Mouse (Mus musculus): ENCODE measurements around the gene D930020B18Rik. TPM values are rescaled to one million over a fixed set of nuclear protein-coding genes. Genes with fewer than 3 reads are reported as not detected.

Gene D930020B18Rik
- total RNA-seq, 1 experiment from 2014 or later: not detected

- ATAC-seq (replicated peaks; ENCODE audit: insufficient number of reproducible peaks, low FRiP score, low TSS enrichment, poor library complexity, severe bottlenecking): no peak
Observed at GRCm38 (mm10) chr10:121628561-121629040, 12.8 kb upstream of the D930020B18Rik start.

GRCm38 (mm10) chr10:121634159-121634558, 7.2 kb upstream of the D930020B18Rik start:
- no peak for ATAC-seq (replicated peaks; ENCODE audit: insufficient number of reproducible peaks, low FRiP score, low TSS enrichment, poor library complexity, severe bottlenecking)

- ATAC-seq (replicated peaks; ENCODE audit: insufficient number of reproducible peaks, low FRiP score, low TSS enrichment, poor library complexity, severe bottlenecking): no peak
Observed at GRCm38 (mm10) chr10:121636276-121636675, 5.1 kb upstream of the D930020B18Rik start.

GRCm38 (mm10) chr10:121639573-121639972, 1.8 kb upstream of the D930020B18Rik start:
- no peak for ATAC-seq (replicated peaks; ENCODE audit: insufficient number of reproducible peaks, low FRiP score, low TSS enrichment, poor library complexity, severe bottlenecking)

GRCm38 (mm10) chr10:121640150-121640930, 1.0 kb upstream of the D930020B18Rik start:
- ATAC-seq (replicated peaks; ENCODE audit: insufficient number of reproducible peaks, low FRiP score, low TSS enrichment, poor library complexity, severe bottlenecking): no peak; the same call in 1 of the 2 replicates

- no peak for ATAC-seq (replicated peaks; ENCODE audit: insufficient number of reproducible peaks, low FRiP score, low TSS enrichment, poor library complexity, severe bottlenecking)
Observed at GRCm38 (mm10) chr10:121640944-121641271, 480 bp upstream of the D930020B18Rik start.

- no peak for ATAC-seq (replicated peaks; ENCODE audit: insufficient number of reproducible peaks, low FRiP score, low TSS enrichment, poor library complexity, severe bottlenecking)
Observed at GRCm38 (mm10) chr10:121642054-121642947, 913 bp downstream of the D930020B18Rik start.

- ATAC-seq (replicated peaks; ENCODE audit: insufficient number of reproducible peaks, low FRiP score, low TSS enrichment, poor library complexity, severe bottlenecking): no peak
Observed at GRCm38 (mm10) chr10:121646294-121646693, 4.9 kb downstream of the D930020B18Rik start.

- ATAC-seq (replicated peaks; ENCODE audit: insufficient number of reproducible peaks, low FRiP score, low TSS enrichment, poor library complexity, severe bottlenecking): no peak
Observed at GRCm38 (mm10) chr10:121653079-121653478, 11.7 kb downstream of the D930020B18Rik start.

GRCm38 (mm10) chr10:121655907-121656306, 14.5 kb downstream of the D930020B18Rik start:
- no peak for ATAC-seq (replicated peaks; ENCODE audit: insufficient number of reproducible peaks, low FRiP score, low TSS enrichment, poor library complexity, severe bottlenecking)

- ATAC-seq (replicated peaks; ENCODE audit: insufficient number of reproducible peaks, low FRiP score, low TSS enrichment, poor library complexity, severe bottlenecking): no peak
Observed at GRCm38 (mm10) chr10:121662711-121663110, 21.3 kb downstream of the D930020B18Rik start.

- no peak for ATAC-seq (replicated peaks; ENCODE audit: insufficient number of reproducible peaks, low FRiP score, low TSS enrichment, poor library complexity, severe bottlenecking)
Observed at GRCm38 (mm10) chr10:121663599-121663998, 22.2 kb downstream of the D930020B18Rik start.

- ATAC-seq (replicated peaks; ENCODE audit: insufficient number of reproducible peaks, low FRiP score, low TSS enrichment, poor library complexity, severe bottlenecking): no peak
Observed at GRCm38 (mm10) chr10:121665631-121666145, 24.3 kb downstream of the D930020B18Rik start.

- ATAC-seq (replicated peaks; ENCODE audit: insufficient number of reproducible peaks, low FRiP score, low TSS enrichment, poor library complexity, severe bottlenecking): no peak
Observed at GRCm38 (mm10) chr10:121669103-121669502, 27.7 kb downstream of the D930020B18Rik start.

- no peak for ATAC-seq (replicated peaks; ENCODE audit: insufficient number of reproducible peaks, low FRiP score, low TSS enrichment, poor library complexity, severe bottlenecking)
Observed at GRCm38 (mm10) chr10:121677019-121677418, 35.6 kb downstream of the D930020B18Rik start.

- ATAC-seq (replicated peaks; ENCODE audit: insufficient number of reproducible peaks, low FRiP score, low TSS enrichment, poor library complexity, severe bottlenecking): no peak
Observed at GRCm38 (mm10) chr10:121680902-121681301, 39.5 kb downstream of the D930020B18Rik start.

GRCm38 (mm10) chr10:121682539-121682938, 41.2 kb downstream of the D930020B18Rik start:
- no peak for ATAC-seq (replicated peaks; ENCODE audit: insufficient number of reproducible peaks, low FRiP score, low TSS enrichment, poor library complexity, severe bottlenecking)

GRCm38 (mm10) chr10:121686153-121686660, 44.8 kb downstream of the D930020B18Rik start:
- ATAC-seq (replicated peaks; ENCODE audit: insufficient number of reproducible peaks, low FRiP score, low TSS enrichment, poor library complexity, severe bottlenecking): no peak

- no peak for ATAC-seq (replicated peaks; ENCODE audit: insufficient number of reproducible peaks, low FRiP score, low TSS enrichment, poor library complexity, severe bottlenecking)
Observed at GRCm38 (mm10) chr10:121687511-121687910, 46.1 kb downstream of the D930020B18Rik start.

Measured in monocyte, adult 5-6 weeks (primary cell).